Mouse (Mus musculus) CH12.LX (cell line): Measurements from ENCODE around the gene Entpd1. TPM values are rescaled to one million over a fixed set of nuclear protein-coding genes. Genes with fewer than 3 reads are reported as not detected.

Experiments
- DNase-seq: peaks from one replicate; pipeline ENCODE4 v3.0.0-alpha.2; 2013; ENCODE audit errors: extremely low read depth
- H3K27ac ChIP-seq: 2 replicates; pipeline ENCODE4 v1.5.1; 2012; ENCODE audit warnings: low read depth, mild to moderate bottlenecking, control low read depth, moderate library complexity; ENCODE audit not compliant: insufficient read depth
- H3K27me3 ChIP-seq: replicated peaks from 2 replicates; pipeline ENCODE3; 2012; ENCODE audit warnings: inconsistent platforms
- H3K36me3 ChIP-seq, 2 experiments: replicated peaks in 1 of 2; 2 replicates each; pipeline versions ENCODE3 to v1.6.1; 2012; ENCODE audit warnings: inconsistent platforms in 1 of 2, low read length in 1 of 2, mild to moderate bottlenecking in 1 of 2, mixed read lengths in 1 of 2, moderate library complexity in 1 of 2; ENCODE audit not compliant: control insufficient read depth in 1 of 2, insufficient read depth in 1 of 2
- H3K4me1 ChIP-seq, 2 experiments: 2 replicates each; pipeline ENCODE4 v1.6.1; 2012; ENCODE audit warnings: inconsistent platforms in 1 of 2, moderate library complexity in 1 of 2; ENCODE audit not compliant: insufficient read depth in 2 of 2, control insufficient read depth in 1 of 2
- H3K4me2 ChIP-seq: 2 replicates; pipeline ENCODE4 v1.6.1; 2012; ENCODE audit warnings: low read depth, mild to moderate bottlenecking, control low read depth; ENCODE audit not compliant: poor library complexity, insufficient read depth, severe bottlenecking
- H3K4me3 ChIP-seq, 3 experiments: fragments of 150-350 bp in 1 of 3; sonication (generic) in 1 of 3; replicated peaks in 1 of 3; 2 replicates each; pipeline versions ENCODE3 to v1.5.1; 2011 to 2012; ENCODE audit warnings: low read depth in 2 of 3, low read length in 2 of 3, mild to moderate bottlenecking in 2 of 3, moderate library complexity in 2 of 3, control low read depth in 1 of 3, improper control_type of control experiment in 1 of 3, inconsistent platforms in 1 of 3, mixed read lengths in 1 of 3; ENCODE audit not compliant: poor library complexity in 1 of 3
- H3K79me2 ChIP-seq: replicated peaks from 2 replicates; pipeline ENCODE4 v1.6.1; 2012; ENCODE audit warnings: mild to moderate bottlenecking, moderate library complexity; ENCODE audit not compliant: control insufficient read depth, poor library complexity, insufficient read depth, severe bottlenecking; ENCODE audit errors: extremely low read depth
- H3K9ac ChIP-seq: 2 replicates; pipeline ENCODE4 v1.6.1; 2012; ENCODE audit warnings: low read depth, mild to moderate bottlenecking, control low read depth, moderate library complexity; ENCODE audit not compliant: insufficient read depth
- H3K9me3 ChIP-seq: replicated peaks from 2 replicates; pipeline ENCODE3; 2012; ENCODE audit warnings: low read length, inconsistent platforms, mixed read lengths
- BHLHE40 ChIP-seq: IDR thresholded peaks from 2 replicates; pipeline ENCODE4 v1.6.1; 2011; ENCODE audit warnings: mild to moderate bottlenecking, low read depth, low read length, improper control_type of control experiment
- CHD1 ChIP-seq: IDR thresholded peaks from 2 replicates; pipeline ENCODE4 v1.6.1; 2012; ENCODE audit warnings: low read depth, low read length, improper control_type of control experiment, inconsistent platforms
- CHD2 ChIP-seq: IDR thresholded peaks from 2 replicates; pipeline ENCODE4 v1.6.1; 2011; ENCODE audit warnings: low read length, improper control_type of control experiment
- CTCF ChIP-seq, 2 experiments: IDR thresholded peaks in 1 of 2; conservative IDR thresholded peaks in 1 of 2; 2 replicates each; pipeline ENCODE4 v1.5.1; 2011 to 2012; ENCODE audit warnings: low read depth in 2 of 2, low read length in 2 of 2, improper control_type of control experiment in 1 of 2, inconsistent platforms in 1 of 2, mild to moderate bottlenecking in 1 of 2, moderate library complexity in 1 of 2
- E2F4 ChIP-seq: IDR thresholded peaks from 2 replicates; pipeline ENCODE4 v1.6.1; 2011; ENCODE audit warnings: low read depth, low read length, improper control_type of control experiment; ENCODE audit not compliant: insufficient replicate concordance
- ELF1 ChIP-seq: IDR thresholded peaks from 2 replicates; pipeline ENCODE4 v1.6.1; 2014; ENCODE audit warnings: low read depth, mild to moderate bottlenecking, inconsistent platforms, low read length, improper control_type of control experiment
- EP300 ChIP-seq: IDR thresholded peaks from 2 replicates; pipeline ENCODE4 v1.6.1; 2011; ENCODE audit warnings: low read length, improper control_type of control experiment
- ETS1 ChIP-seq: conservative IDR thresholded peaks from 2 replicates; pipeline ENCODE4 v1.6.1; 2012; ENCODE audit warnings: low read depth, mild to moderate bottlenecking, inconsistent platforms, low read length, improper control_type of control experiment, moderate library complexity
- GABPA ChIP-seq: IDR thresholded peaks from 2 replicates; pipeline ENCODE4 v1.6.1; 2012; ENCODE audit warnings: low read depth, low read length, improper control_type of control experiment, inconsistent platforms; ENCODE audit not compliant: insufficient replicate concordance
- HCFC1 ChIP-seq: IDR thresholded peaks from 2 replicates; pipeline ENCODE4 v1.6.1; 2012; ENCODE audit warnings: low read depth, mild to moderate bottlenecking, inconsistent platforms, low read length, improper control_type of control experiment
- IRF4 ChIP-seq: IDR thresholded peaks from 2 replicates; pipeline ENCODE4 v1.6.1; 2014; ENCODE audit warnings: low read depth, mild to moderate bottlenecking, inconsistent platforms, low read length, improper control_type of control experiment
- JUN ChIP-seq: IDR thresholded peaks from 2 replicates; pipeline ENCODE4 v1.6.1; 2011; ENCODE audit warnings: low read depth, mild to moderate bottlenecking, low read length, improper control_type of control experiment, moderate library complexity; ENCODE audit not compliant: insufficient read depth
- JUND ChIP-seq: conservative IDR thresholded peaks from 2 replicates; pipeline ENCODE4 v1.6.1; 2011; ENCODE audit warnings: low read depth, low read length, improper control_type of control experiment
- KAT2A ChIP-seq: IDR thresholded peaks from 2 replicates; pipeline ENCODE4 v1.6.1; 2012; ENCODE audit warnings: low read length, improper control_type of control experiment, inconsistent platforms; ENCODE audit not compliant: insufficient replicate concordance
- MAFK ChIP-seq: IDR thresholded peaks from 2 replicates; pipeline ENCODE4 v1.6.1; 2011; ENCODE audit warnings: low read length, improper control_type of control experiment; ENCODE audit not compliant: insufficient replicate concordance
- MAX ChIP-seq: IDR thresholded peaks from 2 replicates; pipeline ENCODE4 v1.6.1; 2011; ENCODE audit warnings: low read length, improper control_type of control experiment
- MAZ ChIP-seq: IDR thresholded peaks from 2 replicates; pipeline ENCODE4 v1.6.1; 2012; ENCODE audit warnings: low read depth, mild to moderate bottlenecking, inconsistent platforms, low read length, improper control_type of control experiment, moderate library complexity
- MEF2A ChIP-seq: IDR thresholded peaks from 2 replicates; pipeline ENCODE4 v1.6.1; 2014; ENCODE audit warnings: low read depth, mild to moderate bottlenecking, inconsistent platforms, low read length, improper control_type of control experiment, borderline replicate concordance
- MXI1 ChIP-seq: IDR thresholded peaks from 2 replicates; pipeline ENCODE4 v1.6.1; 2011; ENCODE audit warnings: mild to moderate bottlenecking, low read depth, low read length, improper control_type of control experiment
- MYC ChIP-seq: IDR thresholded peaks from 2 replicates; pipeline ENCODE4 v1.6.1; 2011; ENCODE audit warnings: low read depth, mild to moderate bottlenecking, improper control_type of control experiment, low read length
- NELFE ChIP-seq: IDR thresholded peaks from 2 replicates; pipeline ENCODE4 v1.6.1; 2011; ENCODE audit warnings: low read depth, low read length, improper control_type of control experiment
- NRF1 ChIP-seq: IDR thresholded peaks from 2 replicates; pipeline ENCODE4 v1.6.1; 2014; ENCODE audit warnings: low read depth, mild to moderate bottlenecking, inconsistent platforms, low read length, improper control_type of control experiment, moderate library complexity
- PAX5 ChIP-seq: IDR thresholded peaks from 2 replicates; pipeline ENCODE4 v1.6.1; 2012; ENCODE audit warnings: low read length, inconsistent platforms, mixed read lengths
- POLR2A ChIP-seq: IDR thresholded peaks from 2 replicates; pipeline ENCODE4 v1.6.1; 2011; ENCODE audit warnings: low read depth, mild to moderate bottlenecking, improper control_type of control experiment, low read length
- POLR2AphosphoS2 ChIP-seq: IDR thresholded peaks from 2 replicates; pipeline ENCODE4 v1.6.1; 2011; ENCODE audit warnings: low read depth, low read length, improper control_type of control experiment
- RAD21 ChIP-seq: IDR thresholded peaks from 2 replicates; pipeline ENCODE4 v1.6.1; 2011; ENCODE audit warnings: low read depth, mild to moderate bottlenecking, low read length, improper control_type of control experiment, moderate library complexity
- RCOR1 ChIP-seq: conservative IDR thresholded peaks from 2 replicates; pipeline ENCODE4 v1.6.1; 2012; ENCODE audit warnings: low read depth, mild to moderate bottlenecking, inconsistent platforms, low read length, improper control_type of control experiment
- SIN3A ChIP-seq: IDR thresholded peaks from 2 replicates; pipeline ENCODE4 v1.6.1; 2012; ENCODE audit warnings: low read length, improper control_type of control experiment, inconsistent platforms
- SMC3 ChIP-seq: IDR thresholded peaks from 2 replicates; pipeline ENCODE4 v1.6.1; 2011; ENCODE audit warnings: low read depth, low read length, improper control_type of control experiment
- TBP ChIP-seq: conservative IDR thresholded peaks from 2 replicates; pipeline ENCODE4 v1.6.1; 2011; ENCODE audit warnings: low read depth, low read length, improper control_type of control experiment
- TCF12 ChIP-seq: IDR thresholded peaks from 2 replicates; pipeline ENCODE4 v1.6.1; 2014; ENCODE audit warnings: low read depth, mild to moderate bottlenecking, inconsistent platforms, low read length, improper control_type of control experiment
- UBTF ChIP-seq: IDR thresholded peaks from 2 replicates; pipeline ENCODE4 v1.6.1; 2012; ENCODE audit warnings: low read depth, mild to moderate bottlenecking, inconsistent platforms, low read length, improper control_type of control experiment, moderate library complexity
- USF1 ChIP-seq: IDR thresholded peaks from 2 replicates; pipeline ENCODE4 v1.6.1; 2014; ENCODE audit warnings: low read depth, mild to moderate bottlenecking, inconsistent platforms, low read length, improper control_type of control experiment
- USF2 ChIP-seq: conservative IDR thresholded peaks from 2 replicates; pipeline ENCODE4 v1.6.1; 2011; ENCODE audit warnings: low read depth, low read length, improper control_type of control experiment
- ZC3H11A ChIP-seq: IDR thresholded peaks from 2 replicates; pipeline ENCODE4 v1.6.1; 2012; ENCODE audit warnings: low read depth, mild to moderate bottlenecking, inconsistent platforms, low read length, improper control_type of control experiment
- ZKSCAN1 ChIP-seq: IDR thresholded peaks from 2 replicates; pipeline ENCODE4 v1.6.1; 2012; ENCODE audit warnings: low read depth, inconsistent platforms, low read length, improper control_type of control experiment, borderline replicate concordance
- ZMIZ1 ChIP-seq: IDR thresholded peaks from 2 replicates; pipeline ENCODE4 v1.6.1; 2012; ENCODE audit warnings: low read depth, mild to moderate bottlenecking, inconsistent platforms, low read length, improper control_type of control experiment
- ZNF384 ChIP-seq: IDR thresholded peaks from 2 replicates; pipeline ENCODE4 v1.6.1; 2012; ENCODE audit warnings: low read depth, low read length, improper control_type of control experiment, inconsistent platforms
- dilution Hi-C: fragments of 300-500 bp; cut with MboI; formaldehyde crosslinking; loops from 2 replicates; pipeline ENCODE4 v1.14.3; 2020; ENCODE audit warnings: low sequenced_read_pairs; ENCODE audit not compliant: extremely low pct_unique_long_range_greater_than_20kb, extremely low pct_ligation_motif_present
- in situ Hi-C: fragments of 300-500 bp; cut with MboI; formaldehyde crosslinking; loops from 3 replicates; pipeline ENCODE4 v1.14.3; 2019; ENCODE audit warnings: low sequenced_read_pairs, low pct_ligation_motif_present, low pct_unique_long_range_greater_than_20kb, mixed read lengths
- polyA plus RNA-seq: library from polyadenylated mRNA; unstranded; fragments of >175 nt; gene quantifications from 2 replicates; pipeline ENCODE4 v1.2.1, GENCODE M21; 2012; ENCODE audit warnings: low read depth; ENCODE audit not compliant: insufficient read length
- total RNA-seq, 2 experiments: library from RNA; depleted of rRNA; stranded (reverse); fragments of 300-350 nt in 1 of 2; fragments of >200 nt in 1 of 2; gene quantifications; 2 replicates each; pipeline ENCODE4 v1.2.3; 2012 to 2014

Entpd1 gene
- total RNA-seq (2012; rRNA removed) (21.2 TPM in 2 replicates), total RNA-seq (2014; rRNA removed) (14.7 and 15.7 TPM in 2 replicates), polyA plus RNA-seq (18.6 and 19.5 TPM in 2 replicates)

DNA sequence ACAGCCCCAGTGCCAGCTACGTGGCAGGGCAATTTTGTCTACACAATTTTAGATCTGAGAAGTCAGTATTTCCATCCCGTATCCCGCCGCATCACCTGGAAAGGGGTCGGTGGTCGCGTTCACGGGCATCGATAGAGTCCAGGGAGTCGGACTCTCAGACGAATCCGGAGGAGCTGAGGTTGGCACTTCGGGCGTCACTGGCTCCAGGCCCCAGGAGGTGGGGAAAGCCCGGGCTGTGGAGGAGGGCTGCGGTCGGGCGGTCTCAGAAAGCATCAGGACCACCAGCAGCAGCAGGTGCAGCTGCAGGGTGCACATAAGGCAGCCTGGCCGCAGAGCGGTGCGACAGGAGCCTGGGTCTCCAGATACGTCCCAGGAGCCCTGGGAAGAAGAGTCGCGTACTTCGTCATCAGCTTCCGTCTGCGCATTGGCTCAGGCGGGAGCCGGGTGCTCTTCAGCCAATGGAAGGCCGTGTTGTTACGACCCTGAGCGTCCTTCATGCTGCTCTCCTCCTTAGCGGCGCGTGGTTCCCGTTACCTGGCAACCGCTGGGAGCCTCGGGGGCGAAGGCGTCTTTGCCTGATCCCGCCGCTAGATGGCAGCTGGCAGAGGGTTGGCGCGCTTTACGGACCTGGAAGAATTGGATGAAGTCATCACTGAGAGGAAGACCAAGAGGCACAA, at the start of gene Entpd1, which contains the start of gene Tctn3:
TSS of gene Entpd1 (plus strand) at position 537 of the 677 bp plus-strand sequence.
TSS of gene Tctn3 (minus strand) at position 404 of the 677 bp plus-strand sequence.
- H3K9ac ChIP-seq: peak within 1 kb of the TSS; percentile 62
- in situ Hi-C loops: loop anchor here (5.0 to 25.0 kb wide), 3 partner anchors 35 to 400 kb away; no protein-coding TSS in a partner anchor
- peaks cover 17 to 31% of the 10 kb centered on the region in 2 experiments for H3K36me3 ChIP-seq
- peak within 1 kb of the TSS; percentile 63; the same call in 1 of the 2 replicates for H3K4me2 ChIP-seq
- H3K27me3 ChIP-seq: no peaks in the 10 kb centered on the region
- peaks cover 10 to 26% of the 10 kb centered on the region in 2 experiments; a peak in 3 of 4 replicates for H3K4me1 ChIP-seq
- H3K4me3 ChIP-seq: peak within 1 kb of the TSS; percentile 79 to 90 (median 81)
- TF ChIP-seq ZNF384 (no peak), PAX5 (no peak), JUND (no peak), GABPA (no peak), IRF4 (peak; percentile 34; the same call in 1 of the 2 replicates), HCFC1 (peak; percentile 82), MAX (no peak), MEF2A (no peak; the same call in 1 of the 2 replicates), E2F4 (no peak), TCF12 (no peak; the same call in 1 of the 2 replicates), CHD2 (peak; percentile 82; the same call in 1 of the 2 replicates), MXI1 (peak; percentile 89), CTCF (conservative IDR thresholded peaks at IDR 0.05 in 1 of 2, IDR thresholded peaks at IDR 0.05 in 1 of 2; ENCODE audit: low read depth in 2 of 2, low read length in 2 of 2) (peak; percentile 54 to 96; a peak in 3 of 4 replicates), ELF1 (peak; percentile 77), ZKSCAN1 (no peak), RCOR1 (no peak), TBP (no peak), MAZ (no peak), CHD1 (no peak), NELFE (no peak), ZC3H11A (peak; percentile 43; the same call in 1 of the 2 replicates), POLR2A (peak; percentile 58), KAT2A (no peak), EP300 (no peak), NRF1 (peak; percentile 65), ETS1 (no peak), RAD21 (peak; percentile 83), ZMIZ1 (no peak), USF1 (no peak), BHLHE40 (no peak), MAFK (no peak), USF2 (no peak), JUN (0 out of 2 replicates have a peak, but pooled peaks have one; percentile 45), UBTF (no peak), POLR2AphosphoS2 (no peak), MYC (0 out of 2 replicates have a peak, but pooled peaks have one; percentile 69), SMC3 (peak; percentile 97), SIN3A (peak; percentile 99)
- no peaks in the 10 kb centered on the region for H3K79me2 ChIP-seq
- H3K9me3 ChIP-seq: no peaks in the 10 kb centered on the region
- DNase-seq: peak; percentile 98
- dilution Hi-C loops: no loop called here
- H3K27ac ChIP-seq: no peak within 1 kb of the TSS
